Mouse (Mus musculus): ENCODE measurements at regions not wholly inside any gene's neighbourhood (a gene's known extent, or its start where the extent isn't known, plus 50 kb on each side); places are given as distances from the start of the nearest gene placed in this dataset.

- TF ChIP-seq NELFE (IDR thresholded peaks at IDR 0.05; ENCODE audit: low read depth, low read length), result no peak
- no peak for TF ChIP-seq KAT2A (IDR thresholded peaks at IDR 0.05; ENCODE audit: insufficient replicate concordance, low read length)
- Histone ChIP-seq H3K9me3 (replicated peaks; ENCODE audit: low read length) (peaks cover 4% of the 10 kb centered on the region), H3K4me2 (ENCODE audit: insufficient read depth, low read depth, poor library complexity, severe bottlenecking) (no peak overlapping the region), H3K36me3 (replicated peaks in 1 of 2; ENCODE audit: control insufficient read depth in 1 of 2, insufficient read depth in 1 of 2, low read length in 1 of 2) (no peaks in the 10 kb centered on the region), H3K27me3 (replicated peaks) (peaks cover 77% of the 10 kb centered on the region), H3K9ac (ENCODE audit: insufficient read depth, low read depth) (no peak overlapping the region), H3K27ac (ENCODE audit: insufficient read depth, low read depth) (no peak overlapping the region), H3K79me2 (replicated peaks; ENCODE audit: control insufficient read depth, extremely low read depth, insufficient read depth, poor library complexity, severe bottlenecking) (no peaks in the 10 kb centered on the region), H3K4me1 (ENCODE audit: control insufficient read depth in 1 of 2, insufficient read depth in 2 of 2) (peaks cover 15 to 56% of the 10 kb centered on the region in 2 experiments), H3K4me3 (replicated peaks in 1 of 3; ENCODE audit: low read depth in 2 of 3, low read length in 2 of 3, poor library complexity in 1 of 3) (no peak overlapping the region)
- in situ Hi-C loops (cut with MboI; ENCODE audit: low pct_ligation_motif_present, low pct_unique_long_range_greater_than_20kb, low sequenced_read_pairs), result loop anchor here (10.0 kb wide), 1 partner anchor 948 kb away; the partner anchor contains the start of gene Igfbp5
- no peak for DNase-seq (ENCODE audit: extremely low read depth)
- dilution Hi-C loops (cut with MboI; ENCODE audit: extremely low pct_ligation_motif_present, extremely low pct_unique_long_range_greater_than_20kb, low sequenced_read_pairs), result no loop called here
Observed at GRCm38 (mm10) chr1:73822616-73823015, 301.6 kb downstream of the Tns1 start.

GRCm38 (mm10) chr1:73820701-73821100 lies 303.5 kb downstream of the Tns1 start:
- in situ Hi-C loops (cut with MboI; ENCODE audit: low pct_ligation_motif_present, low pct_unique_long_range_greater_than_20kb, low sequenced_read_pairs), result loop anchor here (10.0 kb wide), 1 partner anchor 946 kb away; the partner anchor contains the start of gene Igfbp5
- no peak for DNase-seq (ENCODE audit: extremely low read depth)
- TF ChIP-seq MEF2A (IDR thresholded peaks at IDR 0.05; ENCODE audit: borderline replicate concordance, low read depth, low read length), result 0 out of 2 replicates have a peak, but pooled peaks have one; percentile 18
- TF ChIP-seq EP300 (IDR thresholded peaks at IDR 0.05; ENCODE audit: low read length), result peak; percentile 59; the same call in 1 of the 2 replicates
- TF ChIP-seq CHD2 (IDR thresholded peaks at IDR 0.05; ENCODE audit: low read length), result no peak
- TF ChIP-seq TCF12 (IDR thresholded peaks at IDR 0.05; ENCODE audit: low read depth, low read length), result peak; percentile 72; the same call in 1 of the 2 replicates

DNA sequence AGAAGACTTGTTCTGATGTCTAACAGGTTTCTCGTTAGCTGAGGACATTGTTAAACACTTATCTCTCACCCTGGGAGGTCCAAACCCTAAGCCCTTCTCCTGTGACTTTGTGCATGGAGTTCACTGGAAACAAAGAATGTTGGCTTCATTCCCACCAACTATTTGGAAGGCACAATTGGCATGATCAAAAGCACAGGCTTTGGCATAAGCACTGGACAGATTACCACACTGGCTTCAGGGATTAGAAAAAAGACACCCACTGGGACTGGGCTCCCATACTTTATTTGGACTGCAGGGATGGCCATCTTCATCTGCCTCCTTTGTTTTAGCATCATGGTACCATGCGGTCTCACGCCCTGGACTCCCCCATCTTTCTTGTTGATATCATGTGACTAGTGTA lies 317.0 kb downstream of the Tns1 start:
- Histone ChIP-seq H3K36me3 (replicated peaks in 1 of 2; ENCODE audit: control insufficient read depth in 1 of 2, insufficient read depth in 1 of 2, low read length in 1 of 2) (no peaks in the 10 kb centered on the region), H3K79me2 (replicated peaks; ENCODE audit: control insufficient read depth, extremely low read depth, insufficient read depth, poor library complexity, severe bottlenecking) (no peaks in the 10 kb centered on the region), H3K9me3 (replicated peaks; ENCODE audit: low read length) (no peaks in the 10 kb centered on the region), H3K4me3 (replicated peaks in 1 of 3; ENCODE audit: low read depth in 2 of 3, low read length in 2 of 3, poor library complexity in 1 of 3) (no peak overlapping the region), H3K9ac (ENCODE audit: insufficient read depth, low read depth) (no peak overlapping the region), H3K27ac (ENCODE audit: insufficient read depth, low read depth) (no peak overlapping the region), H3K4me2 (ENCODE audit: insufficient read depth, low read depth, poor library complexity, severe bottlenecking) (no peak overlapping the region), H3K27me3 (replicated peaks) (peaks cover 35% of the 10 kb centered on the region), H3K4me1 (ENCODE audit: control insufficient read depth in 1 of 2, insufficient read depth in 2 of 2) (peaks cover 0 to 7% of the 10 kb centered on the region in 2 experiments; a peak in 2 of 4 replicates)
- DNase-seq (ENCODE audit: extremely low read depth), result no peak
- in situ Hi-C loops (cut with MboI; ENCODE audit: low pct_ligation_motif_present, low pct_unique_long_range_greater_than_20kb, low sequenced_read_pairs), result no loop called here
- no peak for TF ChIP-seq TBP (conservative IDR thresholded peaks at IDR 0.05; ENCODE audit: low read depth, low read length)
- dilution Hi-C loops (cut with MboI; ENCODE audit: extremely low pct_ligation_motif_present, extremely low pct_unique_long_range_greater_than_20kb, low sequenced_read_pairs), result no loop called here

More at GRCm38 (mm10) chr1:73820701-73821100, 303.5 kb downstream of the Tns1 start:
- no peaks in the 10 kb centered on the region for H3K79me2 ChIP-seq (replicated peaks; ENCODE audit: control insufficient read depth, extremely low read depth, insufficient read depth, poor library complexity, severe bottlenecking)
- no peak overlapping the region for H3K9ac ChIP-seq (ENCODE audit: insufficient read depth, low read depth)
- H3K4me2 ChIP-seq (ENCODE audit: insufficient read depth, low read depth, poor library complexity, severe bottlenecking), result peak overlapping the region; percentile 0; the same call in 1 of the 2 replicates
- dilution Hi-C loops (cut with MboI; ENCODE audit: extremely low pct_ligation_motif_present, extremely low pct_unique_long_range_greater_than_20kb, low sequenced_read_pairs), result no loop called here
- peaks cover 79% of the 10 kb centered on the region for H3K27me3 ChIP-seq (replicated peaks)
- no peak overlapping the region for H3K4me3 ChIP-seq (replicated peaks in 1 of 3; ENCODE audit: low read depth in 2 of 3, low read length in 2 of 3, poor library complexity in 1 of 3)
- no peaks in the 10 kb centered on the region for H3K36me3 ChIP-seq (replicated peaks in 1 of 2; ENCODE audit: control insufficient read depth in 1 of 2, insufficient read depth in 1 of 2, low read length in 1 of 2)
- peaks cover 13 to 47% of the 10 kb centered on the region in 2 experiments for H3K4me1 ChIP-seq (ENCODE audit: control insufficient read depth in 1 of 2, insufficient read depth in 2 of 2)
- H3K27ac ChIP-seq (ENCODE audit: insufficient read depth, low read depth), result no peak overlapping the region
- H3K9me3 ChIP-seq (replicated peaks; ENCODE audit: low read length), result peaks cover 4% of the 10 kb centered on the region
